Mouse (Mus musculus): ENCODE data around the gene Lyplal1.
A peak's percentile ranks its signal among the peaks of the same experiment; 100 is the strongest.

Lyplal1 gene

GRCm38 (mm10) chr1:186116701-186117488, at the start of gene Lyplal1:
Gene Lyplal1 (minus strand): TSS chr1:186117310.
- DNase-seq, result peak; percentile 94

- no peak for DNase-seq
Measured at GRCm38 (mm10) chr1:186163616-186164015, 46.5 kb upstream of the Lyplal1 start.

- DNase-seq, result no peak
Measured at GRCm38 (mm10) chr1:186163206-186163605, 46.1 kb upstream of the Lyplal1 start.

GRCm38 (mm10) chr1:186150376-186150775, 33.3 kb upstream of the Lyplal1 start:
- DNase-seq, result peak; percentile 32

- DNase-seq, result peak; percentile 53
Measured at GRCm38 (mm10) chr1:186145444-186145843, 28.3 kb upstream of the Lyplal1 start.

- no peak for DNase-seq
Measured at GRCm38 (mm10) chr1:186140191-186140590, 23.1 kb upstream of the Lyplal1 start.

GRCm38 (mm10) chr1:186137873-186138272, 20.8 kb upstream of the Lyplal1 start:
- peak; percentile 30 for DNase-seq

- DNase-seq, result peak; percentile 17
Measured at GRCm38 (mm10) chr1:186136636-186137380, 19.7 kb upstream of the Lyplal1 start.

GRCm38 (mm10) chr1:186131465-186131864, 14.4 kb upstream of the Lyplal1 start:
- no peak for DNase-seq

- no peak for DNase-seq
Measured at GRCm38 (mm10) chr1:186128940-186129339, 11.8 kb upstream of the Lyplal1 start.

GRCm38 (mm10) chr1:186126313-186126862, 9.3 kb upstream of the Lyplal1 start:
- DNase-seq, result no peak

GRCm38 (mm10) chr1:186123690-186124089, 6.6 kb upstream of the Lyplal1 start:
- DNase-seq, result no peak

- DNase-seq, result no peak
Measured at GRCm38 (mm10) chr1:186119856-186120255, 2.7 kb upstream of the Lyplal1 start.

GRCm38 (mm10) chr1:186116086-186116600, 967 bp downstream of the Lyplal1 start:
- DNase-seq, result peak; percentile 2

GRCm38 (mm10) chr1:186102313-186102712, 14.8 kb downstream of the Lyplal1 start:
- DNase-seq, result no peak

GRCm38 (mm10) chr1:186066266-186066897, 50.7 kb downstream of the Lyplal1 start:
- no peak for DNase-seq

- no peak for DNase-seq
Measured at GRCm38 (mm10) chr1:186060041-186060440, 57.1 kb downstream of the Lyplal1 start.

- no peak for DNase-seq
Measured at GRCm38 (mm10) chr1:186054227-186054626, 62.9 kb downstream of the Lyplal1 start.

GRCm38 (mm10) chr1:186053280-186054043, 63.6 kb downstream of the Lyplal1 start:
- no peak for DNase-seq

- no peak for DNase-seq
Measured at GRCm38 (mm10) chr1:186043709-186044452, 73.2 kb downstream of the Lyplal1 start.

- DNase-seq, result no peak
Measured at GRCm38 (mm10) chr1:186041841-186042240, 75.3 kb downstream of the Lyplal1 start.
